Mouse (Mus musculus) intestine, embryonic 15.5 days (tissue): ENCODE data around the gene Capn5. TPM values are rescaled to one million over a fixed set of nuclear protein-coding genes. Genes with fewer than 3 reads are reported as not detected.
"Not testable (repeated sequence)": the region's sequence is repeated elsewhere in the genome, so short reads cannot be mapped to it uniquely, and the experiment has no call there.

ENCODE experiments used
- ATAC-seq: fragments of 200-750 bp; cut with Nextera tagmentation; 2 replicates; pipeline ENCODE4 v1.8.0; 2017; ENCODE audit warnings: moderate TSS enrichment, moderate library complexity
- H3K27ac ChIP-seq: fragments of 300-500 bp; sonication (generic); 2 replicates; pipeline ENCODE4 v1.5.1; 2015; ENCODE audit warnings: mild to moderate bottlenecking, inconsistent platforms
- H3K27me3 ChIP-seq: fragments of 300-500 bp; sonication (generic); replicated peaks from 2 replicates; pipeline ENCODE4 v1.6.1; 2015; ENCODE audit warnings: inconsistent platforms
- H3K36me3 ChIP-seq: fragments of 300-500 bp; sonication (generic); 2 replicates; pipeline ENCODE4 v1.6.1; 2015; ENCODE audit warnings: inconsistent platforms
- H3K4me1 ChIP-seq: fragments of 300-500 bp; sonication (generic); replicated peaks from 2 replicates; pipeline ENCODE4 v1.6.1; 2015; ENCODE audit warnings: inconsistent platforms
- H3K4me2 ChIP-seq: fragments of 300-500 bp; sonication (generic); replicated peaks from 2 replicates; pipeline ENCODE4 v1.6.1; 2015; ENCODE audit warnings: mild to moderate bottlenecking, inconsistent platforms
- H3K4me3 ChIP-seq: fragments of 300-500 bp; sonication (generic); replicated peaks from 2 replicates; pipeline ENCODE4 v1.5.1; 2015; ENCODE audit warnings: inconsistent platforms
- H3K9ac ChIP-seq: fragments of 300-500 bp; sonication (generic); 2 replicates; pipeline ENCODE4 v1.6.1; 2015; ENCODE audit warnings: inconsistent platforms
- H3K9me3 ChIP-seq: fragments of 300-500 bp; sonication (generic); 2 replicates; pipeline ENCODE4 v1.6.1; 2016; ENCODE audit warnings: inconsistent platforms
- WGBS: fragments of 180-500 bp; shearing (Covaris S2); methylation state at CpG from one replicate; pipeline ENCODE4 v1.1.7; 2015; 5-methylcytosine and 5-hydroxymethylcytosine counted together
- polyA plus RNA-seq: library from polyadenylated mRNA; unstranded; fragments of >200 nt; fragmentation: Nextera tagmentation; extraction: Ambion mirVana; gene quantifications from 2 replicates; pipeline ENCODE4 v1.2.1, GENCODE M21; 2015

Capn5 gene
- polyA plus RNA-seq, 1 experiment from 2014 or later: 10.2 TPM

GRCm38 (mm10) chr7:98190578-98190977, 12.5 kb upstream of the Capn5 start:
- Histone ChIP-seq H3K9ac (no peak overlapping the region), H3K4me2 (no peak overlapping the region), H3K27ac (no peak overlapping the region), H3K4me1 (peaks cover 22% of the 10 kb centered on the region), H3K4me3 (no peak overlapping the region), H3K36me3 (no peaks in the 10 kb centered on the region), H3K27me3 (peaks cover 25% of the 10 kb centered on the region), H3K9me3 (no peaks in the 10 kb centered on the region)
- WGBS: 90% methylated on average over 1 of the region's 1 CpGs
- ATAC-seq: no peak

DNA sequence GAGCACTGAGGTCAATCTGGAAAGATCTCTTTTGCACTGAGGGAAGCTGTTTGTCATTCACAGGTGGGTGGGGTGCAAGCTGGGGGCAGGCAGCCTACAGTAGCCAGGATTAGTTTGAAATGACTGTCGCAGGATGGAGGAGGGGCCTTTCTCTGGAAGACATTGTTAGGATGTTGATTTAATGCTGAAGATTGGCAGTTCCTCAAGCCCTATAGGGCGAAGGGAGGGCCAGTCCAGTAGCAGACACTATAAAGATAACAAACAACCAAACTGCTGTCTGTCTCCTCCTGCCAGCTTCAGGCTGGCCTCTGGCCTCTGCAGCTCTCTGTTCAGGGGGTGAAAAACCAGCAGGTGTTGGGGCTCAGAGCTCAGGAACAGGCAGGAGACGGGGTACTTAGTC, 11.7 kb upstream of the Capn5 start:
- no peak for ATAC-seq
- 15% methylated on average over 3 of the region's 3 CpGs for WGBS
- H3K4me3 ChIP-seq: no peak overlapping the region
- peaks cover 21% of the 10 kb centered on the region for H3K27me3 ChIP-seq
- no peak overlapping the region for H3K27ac ChIP-seq
- no peak overlapping the region for H3K9ac ChIP-seq
- no peak overlapping the region for H3K4me2 ChIP-seq
- no peaks in the 10 kb centered on the region for H3K36me3 ChIP-seq
- H3K9me3 ChIP-seq: no peaks in the 10 kb centered on the region
- H3K4me1 ChIP-seq: peaks cover 17% of the 10 kb centered on the region

- no peak overlapping the region for H3K9ac ChIP-seq
- no peak overlapping the region for H3K4me3 ChIP-seq
- H3K27me3 ChIP-seq: peaks cover 10% of the 10 kb centered on the region
- H3K9me3 ChIP-seq: no peaks in the 10 kb centered on the region
- WGBS: 86% methylated on average over 2 of the region's 2 CpGs
- ATAC-seq: no peak
- H3K27ac ChIP-seq: no peak overlapping the region
- H3K4me1 ChIP-seq: peaks cover 8% of the 10 kb centered on the region
- H3K4me2 ChIP-seq: no peak overlapping the region
- no peaks in the 10 kb centered on the region for H3K36me3 ChIP-seq
Observed at GRCm38 (mm10) chr7:98188680-98189079, 10.6 kb upstream of the Capn5 start.

GRCm38 (mm10) chr7:98188238-98188637, 10.2 kb upstream of the Capn5 start:
- H3K9ac ChIP-seq: no peak overlapping the region
- WGBS: 91% methylated on average over 2 of the region's 2 CpGs
- no peaks in the 10 kb centered on the region for H3K9me3 ChIP-seq
- H3K27ac ChIP-seq: no peak overlapping the region
- peaks cover 6% of the 10 kb centered on the region for H3K27me3 ChIP-seq
- H3K4me1 ChIP-seq: peaks cover 3% of the 10 kb centered on the region
- ATAC-seq: no peak
- H3K36me3 ChIP-seq: no peaks in the 10 kb centered on the region
- H3K4me3 ChIP-seq: no peak overlapping the region
- no peak overlapping the region for H3K4me2 ChIP-seq

- not testable (repeated sequence) for H3K4me1 ChIP-seq, H3K4me3 ChIP-seq, H3K27me3 ChIP-seq, H3K4me2 ChIP-seq, H3K9ac ChIP-seq, ATAC-seq, H3K27ac ChIP-seq, H3K36me3 ChIP-seq, H3K9me3 ChIP-seq
- 84% methylated on average over 3 of the region's 3 CpGs for WGBS
Observed at GRCm38 (mm10) chr7:98187332-98187731, 9.3 kb upstream of the Capn5 start.

DNA sequence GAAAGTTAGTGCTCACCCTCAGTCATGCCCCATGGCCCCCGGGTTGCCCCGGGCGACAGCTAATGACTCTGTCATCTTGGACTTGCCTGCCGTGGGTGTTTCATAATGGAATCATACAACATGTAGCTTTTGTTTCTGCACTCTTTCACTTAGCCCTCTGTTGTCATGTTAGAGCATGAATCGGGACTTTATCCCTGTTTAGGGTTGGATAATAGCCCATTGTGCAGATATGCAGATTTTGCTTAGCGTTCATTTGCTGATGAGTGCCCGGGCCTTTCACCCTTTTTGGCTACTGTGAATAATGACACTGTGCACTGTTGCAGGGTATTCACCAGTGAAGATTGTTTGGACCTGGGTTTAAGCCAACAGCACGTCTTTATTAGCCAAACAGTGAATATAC, 8.6 kb upstream of the Capn5 start:
- Histone ChIP-seq H3K4me1 (no peaks in the 10 kb centered on the region), H3K27ac (no peak overlapping the region), H3K9ac (no peak overlapping the region), H3K36me3 (no peaks in the 10 kb centered on the region), H3K9me3 (no peaks in the 10 kb centered on the region), H3K4me2 (no peak overlapping the region), H3K27me3 (no peaks in the 10 kb centered on the region; the same call in 1 of the 2 replicates), H3K4me3 (no peak overlapping the region)
- ATAC-seq: no peak
- WGBS: 78% methylated on average over 8 of the region's 8 CpGs

DNA sequence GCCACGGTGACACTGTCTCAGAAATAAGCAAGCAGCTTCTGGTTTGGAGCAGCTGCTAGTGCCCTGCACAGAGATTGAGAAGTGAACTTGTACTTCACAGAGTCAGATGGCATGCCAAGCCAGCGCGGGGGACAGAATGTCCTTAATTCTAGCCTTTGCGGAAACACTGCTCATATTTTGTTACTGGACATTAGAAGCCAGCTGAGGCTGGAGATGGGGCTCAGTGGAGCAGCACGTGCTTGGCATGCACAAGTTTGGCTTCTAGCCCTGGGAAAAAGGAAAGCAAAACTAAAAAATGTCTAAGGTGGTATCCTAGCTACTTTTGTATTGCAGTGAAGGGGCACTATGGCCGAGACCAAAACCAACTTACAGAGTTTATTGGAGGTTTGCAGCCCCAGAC, 7.3 kb upstream of the Capn5 start:
- ATAC-seq: no peak
- Histone ChIP-seq H3K9me3 (no peaks in the 10 kb centered on the region), H3K4me2 (no peak overlapping the region), H3K9ac (no peak overlapping the region), H3K27ac (no peak overlapping the region), H3K27me3 (no peaks in the 10 kb centered on the region), H3K4me3 (no peak overlapping the region), H3K4me1 (no peaks in the 10 kb centered on the region), H3K36me3 (no peaks in the 10 kb centered on the region)
- WGBS: 80% methylated on average over 6 of the region's 6 CpGs

- peaks cover 25% of the 10 kb centered on the region for H3K4me1 ChIP-seq
- peak overlapping the region; percentile 94 for H3K4me3 ChIP-seq
- no peaks in the 10 kb centered on the region for H3K9me3 ChIP-seq
- peak overlapping the region; percentile 75 for H3K27ac ChIP-seq
- H3K27me3 ChIP-seq: no peaks in the 10 kb centered on the region
- peak overlapping the region; percentile 87 for H3K4me2 ChIP-seq
- 71% methylated on average over 5 of the region's 5 CpGs for WGBS
- ATAC-seq: peak; percentile 37
- no peaks in the 10 kb centered on the region for H3K36me3 ChIP-seq
- H3K9ac ChIP-seq: peak overlapping the region; percentile 38; the same call in 1 of the 2 replicates
Observed at GRCm38 (mm10) chr7:98178560-98179231, 622 bp upstream of the Capn5 start.

- Histone ChIP-seq H3K4me3 (peak overlapping the region; percentile 94), H3K9ac (peak overlapping the region; percentile 71), H3K4me1 (peaks cover 25% of the 10 kb centered on the region), H3K27me3 (no peaks in the 10 kb centered on the region), H3K4me2 (peak overlapping the region; percentile 87), H3K36me3 (no peaks in the 10 kb centered on the region), H3K9me3 (no peaks in the 10 kb centered on the region), H3K27ac (peak overlapping the region; percentile 68)
- WGBS: 5% methylated on average over 9 of the region's 9 CpGs
- ATAC-seq: no peak
Observed at GRCm38 (mm10) chr7:98177566-98177928, 527 bp downstream of the Capn5 start.

DNA sequence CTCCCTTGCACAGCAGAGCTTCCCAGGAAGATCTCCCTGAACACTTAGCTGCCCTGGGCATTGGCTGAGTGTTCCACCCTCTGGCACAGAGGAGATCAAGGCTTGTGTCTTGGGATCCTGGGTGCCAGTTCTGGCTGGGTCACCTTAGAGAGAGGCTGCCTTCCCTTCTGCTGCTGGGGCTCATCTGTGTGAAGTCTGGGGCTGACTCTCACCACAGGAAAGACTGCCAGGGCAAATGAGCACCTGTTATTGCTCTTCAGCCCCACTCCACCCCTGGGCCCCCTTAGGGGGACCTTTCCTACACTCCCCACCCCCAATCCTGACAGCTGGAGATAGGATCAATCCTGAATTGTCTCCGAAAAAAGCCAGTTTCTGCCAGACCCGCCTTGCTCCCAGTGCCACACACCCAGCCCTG, 996 bp downstream of the Capn5 start:
- no peaks in the 10 kb centered on the region for H3K9me3 ChIP-seq
- no peak overlapping the region for H3K9ac ChIP-seq
- H3K4me3 ChIP-seq: peak overlapping the region; percentile 94
- no peaks in the 10 kb centered on the region for H3K36me3 ChIP-seq
- 0 out of 2 replicates have a peak, but pooled peaks have one; percentile 2 for ATAC-seq
- H3K4me2 ChIP-seq: peak overlapping the region; percentile 87
- H3K27me3 ChIP-seq: no peaks in the 10 kb centered on the region
- no peak overlapping the region for H3K27ac ChIP-seq
- H3K4me1 ChIP-seq: peaks cover 25% of the 10 kb centered on the region
- 46% methylated on average over 2 of the region's 2 CpGs for WGBS

DNA sequence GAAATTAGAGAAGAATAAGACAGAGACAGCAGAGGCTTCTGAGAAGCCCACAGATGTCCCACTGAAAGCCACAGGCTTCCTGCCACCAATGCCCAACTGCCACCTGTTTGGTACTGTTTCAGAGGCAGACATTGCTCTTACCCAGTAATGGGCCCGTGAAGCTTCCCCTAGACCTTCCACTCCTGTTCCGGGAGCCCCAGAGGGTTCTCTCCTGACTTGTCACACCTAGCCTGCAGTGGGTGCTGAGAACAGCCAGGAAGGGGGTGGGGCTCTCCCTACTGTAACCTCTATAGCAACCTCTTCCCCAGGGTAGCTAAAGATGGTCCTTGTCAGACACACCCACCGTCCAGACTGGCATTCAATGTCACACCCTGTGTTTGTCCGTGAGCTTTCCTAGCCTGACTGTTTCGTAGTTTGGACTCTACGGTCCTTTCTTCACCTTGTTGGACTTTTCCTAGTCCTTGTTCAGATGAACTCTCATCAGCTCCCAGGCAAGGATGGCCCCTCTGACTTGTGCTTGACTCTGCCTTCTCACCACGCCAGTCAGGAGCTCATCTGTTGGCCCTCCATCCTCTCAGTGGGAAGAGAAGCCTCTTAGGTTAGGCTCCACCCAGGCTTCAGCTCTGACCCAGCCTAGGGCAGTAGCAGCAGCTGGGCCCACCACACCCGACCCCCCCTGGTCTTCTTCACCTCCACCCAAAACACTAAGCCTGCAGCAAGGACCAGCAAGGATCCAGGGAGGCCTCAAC, 1.6 kb downstream of the Capn5 start:
- H3K36me3 ChIP-seq: no peaks in the 10 kb centered on the region
- H3K27me3 ChIP-seq: no peaks in the 10 kb centered on the region
- H3K9ac ChIP-seq: no peak overlapping the region
- ATAC-seq: no peak
- H3K27ac ChIP-seq: no peak overlapping the region
- peak overlapping the region; percentile 94; the same call in 1 of the 2 replicates for H3K4me3 ChIP-seq
- H3K4me1 ChIP-seq: peaks cover 27% of the 10 kb centered on the region
- no peaks in the 10 kb centered on the region for H3K9me3 ChIP-seq
- peak overlapping the region; percentile 87 for H3K4me2 ChIP-seq
- 65% methylated on average over 8 of the region's 8 CpGs for WGBS

DNA sequence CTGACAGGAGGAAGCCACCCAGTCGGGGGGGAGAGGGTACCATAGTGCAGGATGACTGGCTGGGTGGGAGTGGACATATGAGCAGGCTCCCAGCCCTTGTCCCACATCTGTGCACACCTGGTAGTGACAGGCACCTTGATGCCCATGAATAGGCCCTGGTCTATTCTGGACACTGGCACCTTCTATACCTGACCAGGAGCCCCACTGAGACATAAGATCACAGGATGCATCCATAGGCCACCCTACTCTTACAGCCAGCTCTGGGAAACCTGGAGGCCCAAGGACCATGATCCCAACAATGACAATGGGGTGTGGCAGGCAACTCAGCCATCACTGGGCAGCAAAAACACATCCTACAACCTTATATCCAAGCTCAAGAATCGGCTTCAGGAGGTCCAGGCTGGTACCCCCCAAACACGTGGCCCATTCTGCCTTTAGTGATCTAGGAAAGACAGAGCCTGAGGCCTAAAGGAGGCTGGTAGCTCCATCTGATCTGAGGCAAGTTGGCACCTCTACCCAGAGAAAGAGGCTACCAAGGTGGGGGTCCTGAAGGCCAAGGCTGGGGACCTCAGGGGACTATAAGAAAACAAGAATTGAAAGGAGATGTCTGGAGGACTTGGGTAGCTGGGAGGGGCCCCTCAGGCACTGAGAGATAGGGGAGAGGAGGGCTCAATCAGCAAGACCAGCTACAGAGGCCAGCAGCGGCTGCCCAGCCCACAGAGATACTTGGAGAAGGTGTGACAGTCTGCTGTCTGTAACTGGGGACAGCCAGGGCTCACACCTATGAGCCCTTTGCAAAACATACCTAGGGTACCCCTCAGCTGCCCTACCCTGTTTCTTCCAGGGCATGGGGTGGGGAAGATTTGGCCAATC, 3.0 kb downstream of the Capn5 start:
- H3K27me3 ChIP-seq: no peaks in the 10 kb centered on the region
- WGBS: 74% methylated on average over 4 of the region's 4 CpGs
- no peak for ATAC-seq
- H3K4me1 ChIP-seq: peaks cover 37% of the 10 kb centered on the region
- no peak overlapping the region for H3K4me2 ChIP-seq
- no peaks in the 10 kb centered on the region for H3K9me3 ChIP-seq
- no peak overlapping the region for H3K27ac ChIP-seq
- no peak overlapping the region for H3K4me3 ChIP-seq
- no peak overlapping the region for H3K9ac ChIP-seq
- H3K36me3 ChIP-seq: no peaks in the 10 kb centered on the region
